Mouse (Mus musculus) C2C12 (cell line): ENCODE results near the gene Rere.

Source experiments
- CTCF ChIP-seq: IDR thresholded peaks from one replicate; pipeline ENCODE4 v1.5.1; 2011; ENCODE audit not compliant: control insufficient read depth, insufficient read depth, insufficient read length
- FOSL1 ChIP-seq: IDR thresholded peaks from one replicate; pipeline ENCODE4 v1.8.0; 2011; ENCODE audit warnings: mild to moderate bottlenecking, low read length; ENCODE audit not compliant: poor library complexity, insufficient read depth, severe bottlenecking
- MAX ChIP-seq: IDR thresholded peaks from one replicate; pipeline ENCODE4 v1.6.1; 2011; ENCODE audit warnings: mild to moderate bottlenecking, control low read depth
- MYOD1 ChIP-seq: IDR thresholded peaks from one replicate; pipeline ENCODE4 v1.6.1; 2011; ENCODE audit warnings: low read depth; ENCODE audit not compliant: control insufficient read depth, insufficient read length
- USF1 ChIP-seq: IDR thresholded peaks from one replicate; pipeline ENCODE4 v1.6.1; 2011; ENCODE audit warnings: low read depth, mild to moderate bottlenecking, control low read depth, moderate library complexity

DNA sequence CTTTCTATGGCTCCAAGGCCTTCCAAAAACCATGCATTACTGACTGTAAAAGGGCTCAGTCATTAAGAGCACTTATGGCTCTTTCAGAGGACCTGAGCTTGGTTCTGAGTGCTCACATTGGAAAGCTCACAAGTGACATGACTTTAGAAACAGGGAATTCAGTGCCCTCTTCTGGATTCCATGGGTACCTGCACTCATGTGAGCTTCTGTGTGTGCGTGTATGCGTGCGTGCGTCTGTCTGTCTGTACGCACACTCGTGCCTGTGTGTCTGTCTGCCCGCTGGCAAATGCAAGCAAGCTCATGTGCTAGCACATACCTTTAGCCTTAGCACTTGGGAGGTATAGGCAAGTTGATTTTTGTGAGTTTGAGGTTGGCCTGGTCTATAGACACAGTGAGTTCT is 14.5 kb downstream of the Rere start:
- TF ChIP-seq MYOD1: no peak
- no peak for TF ChIP-seq MAX
- TF ChIP-seq CTCF: no peak
- no peak for TF ChIP-seq USF1
- no peak for TF ChIP-seq FOSL1
